8 mouse cellular contexts compared by ENCODE assay signal in the genomic region with DNA sequence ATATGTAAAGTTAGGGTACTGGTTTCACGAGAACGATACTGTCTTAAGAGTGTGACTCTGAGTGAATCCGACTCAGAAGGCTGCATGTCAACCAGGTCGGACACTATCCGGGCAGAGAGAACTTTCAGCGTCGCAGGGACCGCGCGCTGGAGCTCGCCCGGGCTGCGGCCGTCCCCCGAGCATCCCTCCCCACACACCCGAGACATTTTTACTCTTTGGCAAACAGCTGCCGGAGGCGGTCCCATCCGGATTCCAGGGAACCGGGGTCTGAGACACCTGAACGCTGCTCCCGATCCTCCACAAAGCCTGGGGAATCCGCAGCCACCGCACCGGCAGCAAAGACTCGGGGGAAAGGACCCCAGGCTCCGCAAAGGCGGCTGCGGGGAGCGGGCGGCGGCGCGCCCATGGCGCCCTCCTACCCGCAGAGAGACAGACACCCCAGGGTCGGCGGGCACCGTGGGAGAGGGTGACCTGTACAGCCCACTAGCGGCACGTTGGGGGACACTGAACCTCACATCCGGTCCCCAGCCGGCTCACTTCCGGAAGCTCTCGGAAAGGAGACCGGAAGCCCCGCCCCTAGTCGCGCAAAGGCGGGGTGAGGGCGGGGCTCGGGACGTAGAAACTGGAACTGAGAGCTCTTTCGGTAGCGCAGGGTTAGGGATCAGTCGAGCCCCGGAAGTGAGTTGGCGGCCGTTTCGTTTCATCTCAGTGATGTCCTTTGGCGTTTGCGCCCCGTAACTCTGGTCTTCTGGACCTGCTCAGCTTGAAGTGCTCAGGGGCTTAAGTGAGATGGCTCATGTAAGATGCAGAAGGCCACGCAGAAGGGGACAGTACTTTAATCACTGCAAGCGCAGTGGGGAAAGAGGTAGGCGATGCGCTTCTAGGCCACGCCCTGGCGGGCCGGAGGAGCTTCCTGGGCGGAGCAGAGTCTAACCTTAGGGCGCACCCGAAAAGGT. TPM values are rescaled to one million over a fixed set of nuclear protein-coding genes. Genes with fewer than 3 reads are reported as not detected.
DNase-seq lines count a peak whose midpoint lies in the region; ATAC-seq and TF ChIP-seq lines count a peak whose summit lies in the region.

Gene Timmdc1, minus strand, starts transcription at position 535 of the 956 bp plus-strand sequence.

- DNase-seq in heart, postnatal 10 days = peak; percentile 97 to 98
- DNase-seq in large intestine, adult 2 months (ENCODE audit: low read depth, low spot score) = peak; percentile 88
- peak; percentile 97 for DNase-seq in liver, postnatal 0 days
- peak; percentile 97 for DNase-seq in testis, postnatal 10 days (ENCODE audit: low spot score)

- no peak for TF ChIP-seq CTCF in ES-Bruce4 (IDR thresholded peaks at IDR 0.05; ENCODE audit: low read depth, low read length)
- TF ChIP-seq CTCF in liver, postnatal 0 days (IDR thresholded peaks at IDR 0.05; ENCODE audit: low read depth) = peak; percentile 47; the same call in 1 of the 2 replicates

- peaks cover 46% of the 10 kb centered on the region for H3K36me3 ChIP-seq in ES-Bruce4 (ENCODE audit: control insufficient read depth, insufficient read depth, low read length, poor library complexity, severe bottlenecking)
- H3K36me3 ChIP-seq in forebrain, embryonic 13.5 days (ENCODE audit: poor library complexity, severe bottlenecking) = peaks cover 45% of the 10 kb centered on the region
- H3K36me3 ChIP-seq in liver, postnatal 0 days (replicated peaks; ENCODE audit: insufficient read depth, low read length) = peaks cover 14% of the 10 kb centered on the region
- peaks cover 21% of the 10 kb centered on the region for H3K36me3 ChIP-seq in neural tube, embryonic 14.5 days (ENCODE audit: control insufficient read depth, insufficient read depth, low read length)

- TF ChIP-seq POLR2A in ES-Bruce4 (IDR thresholded peaks at IDR 0.05; ENCODE audit: insufficient read depth, low read length) = peak; percentile 83

- peak; percentile 95 for ATAC-seq in cerebellum, adult (ENCODE audit: insufficient number of reproducible peaks, low FRiP score, low TSS enrichment)
- peak; percentile 98 for ATAC-seq in forebrain, embryonic 13.5 days
- ATAC-seq in liver, postnatal 0 days = peak; percentile 98
- peak; percentile 99 for ATAC-seq in neural tube, embryonic 14.5 days (ENCODE audit: low read depth)

- H3K4me3 ChIP-seq in ES-Bruce4 (ENCODE audit: low read depth, low read length) = peak within 1 kb of the TSS; percentile 86
- H3K4me3 ChIP-seq in forebrain, embryonic 13.5 days = peak within 1 kb of the TSS; percentile 85
- peak within 1 kb of the TSS; percentile 73 for H3K4me3 ChIP-seq in liver, postnatal 0 days (ENCODE audit: low read depth, low read length)
- H3K4me3 ChIP-seq in neural tube, embryonic 14.5 days (ENCODE audit: low read depth, low read length) = peak within 1 kb of the TSS; percentile 92

- peak within 1 kb of the TSS; percentile 71 for H3K27ac ChIP-seq in ES-Bruce4 (ENCODE audit: insufficient read depth, low read length)
- H3K27ac ChIP-seq in forebrain, embryonic 13.5 days = peak within 1 kb of the TSS; percentile 88
- H3K27ac ChIP-seq in liver, postnatal 0 days (ENCODE audit: low read depth) = peak within 1 kb of the TSS; percentile 94
- peak within 1 kb of the TSS; percentile 90 for H3K27ac ChIP-seq in neural tube, embryonic 14.5 days (ENCODE audit: low read depth, low read length)

- no peaks in the 10 kb centered on the region for H3K27me3 ChIP-seq in ES-Bruce4 (ENCODE audit: control insufficient read depth, insufficient read depth, low read length, poor library complexity, severe bottlenecking)
- no peaks in the 10 kb centered on the region for H3K27me3 ChIP-seq in forebrain, embryonic 13.5 days
- H3K27me3 ChIP-seq in liver, postnatal 0 days (ENCODE audit: insufficient read depth, low read length) = no peaks in the 10 kb centered on the region
- H3K27me3 ChIP-seq in neural tube, embryonic 14.5 days (ENCODE audit: control insufficient read depth, insufficient read depth, low read length) = no peaks in the 10 kb centered on the region

- 0 out of 2 replicates have a peak, but pooled peaks have one; percentile 23 for TF ChIP-seq EP300 in ES-Bruce4 (IDR thresholded peaks at IDR 0.05; ENCODE audit: insufficient read depth, low read depth, low read length)
- peak; percentile 74 for TF ChIP-seq EP300 in liver, postnatal 0 days (IDR thresholded peaks at IDR 0.05; ENCODE audit: low read depth)

- whole genome bisulfite sequencing in forebrain, embryonic 13.5 days = 0% methylated on average over 73 of the region's 73 CpGs
- WGBS in large intestine, adult 2 months = under 1% methylated on average over 73 of the region's 73 CpGs
- under 1% methylated on average over 73 of the region's 73 CpGs for WGBS in liver, postnatal 0 days (ENCODE audit: insufficient replicate concordance)
- WGBS in neural tube, embryonic 14.5 days = under 1% methylated on average over 73 of the region's 73 CpGs

- peak within 1 kb of the TSS; percentile 70 for H3K4me2 ChIP-seq in forebrain, embryonic 13.5 days
- peak within 1 kb of the TSS; percentile 74 for H3K4me2 ChIP-seq in liver, postnatal 0 days (ENCODE audit: low read depth, low read length)
- H3K4me2 ChIP-seq in neural tube, embryonic 14.5 days (ENCODE audit: low read depth, low read length) = peak within 1 kb of the TSS; percentile 62

- no peaks in the 10 kb centered on the region for H3K9me3 ChIP-seq in ES-Bruce4 (replicated peaks; ENCODE audit: control insufficient read depth, insufficient read depth, low read length, poor library complexity, severe bottlenecking)
- no peaks in the 10 kb centered on the region for H3K9me3 ChIP-seq in forebrain, embryonic 13.5 days (replicated peaks)
- H3K9me3 ChIP-seq in liver, postnatal 0 days (ENCODE audit: low read length) = no peaks in the 10 kb centered on the region
- H3K9me3 ChIP-seq in neural tube, embryonic 14.5 days (ENCODE audit: control insufficient read depth, low read length) = no peaks in the 10 kb centered on the region

- H3K4me1 ChIP-seq in ES-Bruce4 (ENCODE audit: control insufficient read depth, insufficient read depth, low read length) = peaks cover 1% of the 10 kb centered on the region
- H3K4me1 ChIP-seq in forebrain, embryonic 13.5 days = peaks cover 15% of the 10 kb centered on the region
- peaks cover 8% of the 10 kb centered on the region for H3K4me1 ChIP-seq in liver, postnatal 0 days (ENCODE audit: insufficient read depth)
- H3K4me1 ChIP-seq in neural tube, embryonic 14.5 days (ENCODE audit: control insufficient read depth, insufficient read depth, low read length) = peaks cover 12% of the 10 kb centered on the region; the same call in 1 of the 2 replicates

- peak within 1 kb of the TSS; percentile 89 for H3K9ac ChIP-seq in ES-Bruce4 (ENCODE audit: low read depth, poor library complexity, severe bottlenecking)
- H3K9ac ChIP-seq in forebrain, embryonic 13.5 days = peak within 1 kb of the TSS; percentile 88
- peak within 1 kb of the TSS; percentile 75 for H3K9ac ChIP-seq in liver, postnatal 0 days (replicated peaks)
- peak within 1 kb of the TSS; percentile 95 for H3K9ac ChIP-seq in neural tube, embryonic 14.5 days (replicated peaks; ENCODE audit: low read depth, low read length)

- intact Hi-C loops in heart, postnatal 10 days (cut with DNase I) = no loop called here

RNA-seq across cellular contexts. Expression of gene Timmdc1, which starts in this region (rescaled TPM):
- polyA plus RNA-seq in ES-Bruce4 (2011; ENCODE audit: insufficient read depth, insufficient read length, low read depth, missing spikeins) = 46.4 and 53.9 TPM in 2 replicates
- polyA plus RNA-seq in forebrain, embryonic 13.5 days (2015; fragmentation: Nextera tagmentation; extraction: Ambion mirVana) = 39.9 and 41.9 TPM in 2 replicates
- total RNA-seq in heart, postnatal 10 days (2021) = 10 to 100 TPM; 54.1 to 59.0 TPM
- polyA plus RNA-seq in large intestine, adult 2 months (2012; rRNA removed) = 9.9 and 13.4 TPM in 2 replicates
- 14.8 and 17.0 TPM in 2 replicates for polyA plus RNA-seq in liver, postnatal 0 days (2015; fragmentation: Nextera tagmentation; extraction: Ambion mirVana)
- polyA plus RNA-seq in neural tube, embryonic 14.5 days (2014; fragmentation: Nextera tagmentation; extraction: Ambion mirVana) = 31.9 and 33.2 TPM in 2 replicates

Comparison
In these comparisons a context has a peak if more than half of its experiments do, and no peak if none do; other contexts are left out.
1. Peak in every context shown above with its lines: DNase-seq, ATAC-seq, H3K4me3 ChIP-seq and H3K27ac ChIP-seq.